Comparison of ENCODE assay signal across 8 mouse cellular contexts in genomic region chr2:130424126-130424853, GRCm38 (mm10). TPM values are rescaled to one million over a fixed set of nuclear protein-coding genes. Genes with fewer than 3 reads are reported as not detected.
DNase-seq lines count a peak whose midpoint lies in the region; ATAC-seq and TF ChIP-seq lines count a peak whose summit lies in the region.

Gene Vps16, plus strand, starts transcription at chr2:130424339.
Gene Pced1a, minus strand, starts transcription at chr2:130424701.

- DNase-seq in MN1 (ENCODE audit: low spot score): peak; percentile 89
- peak; percentile 91 for DNase-seq in cerebellum, adult 9-10 months
- peak; percentile 95 for DNase-seq in hindbrain, embryonic 10.5 days (ENCODE audit: low spot score)
- DNase-seq in layer of hippocampus, adult 9-11 months: peak; percentile 93
- DNase-seq in lung, postnatal 0 days (ENCODE audit: low spot score): peak; percentile 96
- peak; percentile 87 for DNase-seq in ovary, postnatal 14 days (ENCODE audit: low spot score)
- DNase-seq in thymus, postnatal 14 days: peak; percentile 93

- H3K27me3 ChIP-seq in hindbrain, embryonic 10.5 days (ENCODE audit: insufficient read depth, poor library complexity, severe bottlenecking): peaks cover 7% of the 10 kb centered on the region; the same call in 1 of the 2 replicates
- H3K27me3 ChIP-seq in lung, postnatal 0 days (replicated peaks; ENCODE audit: insufficient read depth, low read length): no peaks in the 10 kb centered on the region

- H3K27ac ChIP-seq in hindbrain, embryonic 10.5 days: peak within 1 kb of the TSS; percentile 96
- H3K27ac ChIP-seq in lung, postnatal 0 days (ENCODE audit: low read length): peak within 1 kb of the TSS; percentile 82

- H3K9ac ChIP-seq in lung, postnatal 0 days (replicated peaks; ENCODE audit: low read depth): peak within 1 kb of the TSS; percentile 67

- TF ChIP-seq CTCF in lung, postnatal 0 days (IDR thresholded peaks at IDR 0.05): peak; percentile 73

- WGBS in hindbrain, embryonic 10.5 days: under 1% methylated on average over 58 of the region's 58 CpGs
- under 1% methylated on average over 58 of the region's 58 CpGs for WGBS in lung, postnatal 0 days

- H3K4me3 ChIP-seq in hindbrain, embryonic 10.5 days: peak within 1 kb of the TSS; percentile 85
- H3K4me3 ChIP-seq in lung, postnatal 0 days (ENCODE audit: low read depth, low read length): peak within 1 kb of the TSS; percentile 64

- ATAC-seq in frontal cortex, adult (ENCODE audit: low TSS enrichment): peak; percentile 87
- ATAC-seq in lung, postnatal 0 days: peak; percentile 98

- peaks cover 39% of the 10 kb centered on the region for H3K4me1 ChIP-seq in hindbrain, embryonic 10.5 days (replicated peaks)
- H3K4me1 ChIP-seq in lung, postnatal 0 days (ENCODE audit: insufficient read depth, low read depth, low read length): peaks cover 16% of the 10 kb centered on the region

- no peaks in the 10 kb centered on the region for H3K9me3 ChIP-seq in hindbrain, embryonic 10.5 days
- no peaks in the 10 kb centered on the region for H3K9me3 ChIP-seq in lung, postnatal 0 days (ENCODE audit: low read length)

- peak within 1 kb of the TSS; percentile 90 for H3K4me2 ChIP-seq in lung, postnatal 0 days (replicated peaks; ENCODE audit: low read depth, low read length)

- TF ChIP-seq EP300 in lung, postnatal 0 days (IDR thresholded peaks at IDR 0.05): 0 out of 2 replicates have a peak, but pooled peaks have one; percentile 8

- H3K36me3 ChIP-seq in hindbrain, embryonic 10.5 days: peaks cover 40% of the 10 kb centered on the region
- H3K36me3 ChIP-seq in lung, postnatal 0 days (ENCODE audit: insufficient read depth, low read length): no peaks in the 10 kb centered on the region

RNA-seq across cellular contexts. Expression of gene Vps16, which starts in this region (rescaled TPM):
- 120 TPM in 2 replicates for polyA plus RNA-seq in hindbrain, embryonic 10.5 days (2016; fragmentation: Nextera tagmentation; extraction: Ambion mirVana)
- 46.8 and 47.0 TPM in 2 replicates for polyA plus RNA-seq in lung, postnatal 0 days (2015; fragmentation: Nextera tagmentation; extraction: Ambion mirVana)

RNA-seq across cellular contexts. Expression of gene Pced1a, which starts in this region (rescaled TPM):
- polyA plus RNA-seq in hindbrain, embryonic 10.5 days (2016; fragmentation: Nextera tagmentation; extraction: Ambion mirVana): 11.3 and 13.1 TPM in 2 replicates
- 6.8 and 8.0 TPM in 2 replicates for polyA plus RNA-seq in lung, postnatal 0 days (2015; fragmentation: Nextera tagmentation; extraction: Ambion mirVana)

Comparison
In these comparisons a context has a peak if more than half of its experiments do, and no peak if none do; other contexts are left out.
1. Peak in every context shown above with its lines: DNase-seq, ATAC-seq, H3K4me3 ChIP-seq and H3K27ac ChIP-seq.